Mouse (Mus musculus) heart, adult 2 months (tissue): Measurements from ENCODE around the gene Zfp13. TPM values are rescaled to one million over a fixed set of nuclear protein-coding genes. Genes with fewer than 3 reads are reported as not detected.

Experiments used
- DNase-seq, 2 experiments: peaks; one replicate each; pipeline ENCODE4 v3.0.0; 2021
- H3K27ac ChIP-seq: fragments of 200-600 bp; 2 replicates; pipeline ENCODE4 v1.8.1; 2022
- H3K27me3 ChIP-seq: fragments of 200-500 bp; 2 replicates; pipeline ENCODE4 v1.6.1; 2012; ENCODE audit warnings: mild to moderate bottlenecking, low read length, inconsistent platforms, mixed read lengths; ENCODE audit not compliant: control insufficient read depth, insufficient read depth
- H3K36me3 ChIP-seq: fragments of 200-500 bp; 2 replicates; pipeline ENCODE4 v1.6.1; 2012; ENCODE audit warnings: low read length, inconsistent platforms; ENCODE audit not compliant: control insufficient read depth, insufficient read depth
- H3K4me1 ChIP-seq: fragments of 200-500 bp; 2 replicates; pipeline ENCODE4 v1.6.1; 2011; ENCODE audit warnings: low read length; ENCODE audit not compliant: control insufficient read depth, insufficient read depth
- H3K4me3 ChIP-seq: fragments of 200-600 bp; 2 replicates; pipeline ENCODE4 v1.8.1; 2022
- H3K79me2 ChIP-seq: fragments of 200-500 bp; replicated peaks from 2 replicates; pipeline ENCODE4 v1.6.1; 2012; ENCODE audit warnings: mild to moderate bottlenecking, inconsistent platforms, low read length, moderate library complexity, mixed read lengths; ENCODE audit not compliant: control insufficient read depth, insufficient read depth
- H3K9ac ChIP-seq: fragments of 200-500 bp; 2 replicates; pipeline ENCODE4 v1.6.1; 2012; ENCODE audit warnings: low read depth, mild to moderate bottlenecking, control low read depth, inconsistent platforms, low read length, mixed read lengths
- CTCF ChIP-seq: fragments of 200-600 bp; IDR thresholded peaks from 2 replicates; pipeline ENCODE4 v1.8.1; 2022; ENCODE audit warnings: antibody characterized with exemption, mild to moderate bottlenecking, moderate library complexity
- EP300 ChIP-seq: fragments of 200-500 bp; IDR thresholded peaks from 2 replicates; pipeline ENCODE4 v1.6.1; 2011; ENCODE audit warnings: low read depth, low read length, control low read depth; ENCODE audit not compliant: insufficient read depth
- POLR2A ChIP-seq: fragments of 200-500 bp; IDR thresholded peaks from 2 replicates; pipeline ENCODE4 v1.6.1; 2011; ENCODE audit warnings: mild to moderate bottlenecking, low read depth, low read length, control low read depth; ENCODE audit not compliant: insufficient read depth
- WGBS: fragments of 180-500 bp; shearing (Covaris S2); methylation state at CpG from one replicate; pipeline ENCODE4 v1.1.7; 2018; 5-methylcytosine and 5-hydroxymethylcytosine counted together
- intact Hi-C: fragments of 180-260 bp; cut with DNase I; formaldehyde crosslinking; loops from one replicate; pipeline ENCODE4 v1.15.1; 2025
- polyA plus RNA-seq: library from polyadenylated mRNA; depleted of rRNA; stranded (reverse); fragments of >200 nt; gene quantifications from 2 replicates; pipeline ENCODE4 v1.2.3, GENCODE M21; 2012
- total RNA-seq, 2 experiments: library from RNA; stranded (reverse); gene quantifications; 2 replicates each; pipeline ENCODE4 v1.2.3; 2021

Gene Zfp13
- total and polyA plus RNA-seq, 3 experiments = 2.2 to 3.6 (median 2.8) TPM

GRCm38 (mm10) chr17:23604394-23604793, 5.1 kb upstream of the Zfp13 start:
- Histone ChIP-seq H3K4me1 (no peaks in the 10 kb centered on the region; the same call in 1 of the 2 replicates), H3K79me2 (no peaks in the 10 kb centered on the region), H3K36me3 (no peaks in the 10 kb centered on the region; the same call in 1 of the 2 replicates), H3K27me3 (no peaks in the 10 kb centered on the region), H3K9ac (no peak overlapping the region), H3K4me3 (no peak overlapping the region), H3K27ac (no peak overlapping the region)
- no peak for DNase-seq
- intact Hi-C loops = no loop called here
- TF ChIP-seq EP300 (no peak), CTCF (0 out of 2 replicates have a peak, but pooled peaks have one; percentile 19)
- 80% methylated on average over 7 of the region's 7 CpGs for WGBS

DNA sequence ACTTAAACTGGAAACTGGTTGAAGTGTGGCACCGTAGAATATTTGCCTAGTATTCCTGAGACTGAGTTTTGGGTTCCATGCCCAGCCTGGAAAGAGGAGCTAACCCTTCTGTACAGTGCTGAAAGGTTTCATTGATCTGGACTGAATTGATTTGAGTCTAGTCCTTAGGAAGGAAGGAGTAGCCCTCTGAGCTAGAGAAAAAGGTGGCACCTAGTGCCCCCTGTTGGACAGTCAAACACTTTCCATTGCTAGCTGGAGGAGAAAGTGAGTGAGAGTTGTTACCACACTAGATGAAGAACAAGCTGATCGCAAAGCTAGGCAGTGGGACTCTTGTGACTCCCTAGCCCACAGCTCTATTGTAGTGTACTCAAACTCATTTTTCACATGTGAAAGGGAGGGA, 4.3 kb upstream of the Zfp13 start:
- Histone ChIP-seq H3K79me2 (no peaks in the 10 kb centered on the region), H3K9ac (no peak overlapping the region), H3K36me3 (no peaks in the 10 kb centered on the region; the same call in 1 of the 2 replicates), H3K4me3 (no peak overlapping the region), H3K27ac (no peak overlapping the region), H3K27me3 (no peaks in the 10 kb centered on the region), H3K4me1 (no peaks in the 10 kb centered on the region; the same call in 1 of the 2 replicates)
- WGBS = 50% methylated on average over 2 of the region's 2 CpGs
- TF ChIP-seq CTCF (peak; percentile 64), POLR2A (no peak)
- intact Hi-C loops = loop anchor here (2.0 kb wide), 1 partner anchor 33 kb away; no protein-coding TSS in a partner anchor
- no peak for DNase-seq

DNA sequence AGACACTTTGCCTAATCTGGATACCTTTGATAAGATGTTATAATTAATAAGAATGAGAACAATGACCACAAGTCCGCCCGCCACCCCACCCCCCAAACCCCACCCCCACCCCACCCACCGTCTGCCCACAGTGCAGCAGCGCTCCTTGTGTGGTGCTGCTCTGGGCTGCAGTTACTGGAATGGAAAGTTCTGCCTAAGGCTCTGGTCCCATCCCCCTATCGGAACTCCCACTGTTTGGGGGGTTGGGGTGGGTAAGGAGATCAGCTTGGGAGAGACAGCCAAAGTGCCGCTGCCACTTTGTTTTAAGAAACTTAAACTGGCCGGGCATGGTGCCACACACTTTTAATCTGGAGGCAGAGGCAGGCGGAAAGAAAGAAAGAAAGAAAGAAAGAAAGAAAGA, 3.8 kb upstream of the Zfp13 start:
- DNase-seq = no peak
- TF ChIP-seq POLR2A (no peak), CTCF (no peak), EP300 (no peak)
- Histone ChIP-seq H3K27ac (no peak overlapping the region), H3K9ac (no peak overlapping the region), H3K4me1 (no peaks in the 10 kb centered on the region; the same call in 1 of the 2 replicates), H3K27me3 (no peaks in the 10 kb centered on the region), H3K36me3 (no peaks in the 10 kb centered on the region; the same call in 1 of the 2 replicates), H3K79me2 (no peaks in the 10 kb centered on the region), H3K4me3 (no peak overlapping the region)
- WGBS = 29% methylated on average over 8 of the region's 8 CpGs
- intact Hi-C loops = loop anchor here (2.0 kb wide), 1 partner anchor 32 kb away; no protein-coding TSS in a partner anchor

GRCm38 (mm10) chr17:23601836-23602585, 2.7 kb upstream of the Zfp13 start:
- TF ChIP-seq POLR2A = no peak
- no peak for TF ChIP-seq CTCF
- TF ChIP-seq EP300 = no peak
- WGBS = 62% methylated on average over 10 of the region's 10 CpGs
- intact Hi-C loops = loop anchor here (2.0 kb wide), 1 partner anchor 31 kb away; no protein-coding TSS in a partner anchor
- H3K79me2 ChIP-seq = no peaks in the 10 kb centered on the region
- H3K9ac ChIP-seq = no peak overlapping the region
- no peaks in the 10 kb centered on the region; the same call in 1 of the 2 replicates for H3K36me3 ChIP-seq
- DNase-seq = no peak
- H3K27ac ChIP-seq = no peak overlapping the region
- H3K4me1 ChIP-seq = no peaks in the 10 kb centered on the region; the same call in 1 of the 2 replicates
- H3K27me3 ChIP-seq = no peaks in the 10 kb centered on the region
- no peak overlapping the region for H3K4me3 ChIP-seq

DNA sequence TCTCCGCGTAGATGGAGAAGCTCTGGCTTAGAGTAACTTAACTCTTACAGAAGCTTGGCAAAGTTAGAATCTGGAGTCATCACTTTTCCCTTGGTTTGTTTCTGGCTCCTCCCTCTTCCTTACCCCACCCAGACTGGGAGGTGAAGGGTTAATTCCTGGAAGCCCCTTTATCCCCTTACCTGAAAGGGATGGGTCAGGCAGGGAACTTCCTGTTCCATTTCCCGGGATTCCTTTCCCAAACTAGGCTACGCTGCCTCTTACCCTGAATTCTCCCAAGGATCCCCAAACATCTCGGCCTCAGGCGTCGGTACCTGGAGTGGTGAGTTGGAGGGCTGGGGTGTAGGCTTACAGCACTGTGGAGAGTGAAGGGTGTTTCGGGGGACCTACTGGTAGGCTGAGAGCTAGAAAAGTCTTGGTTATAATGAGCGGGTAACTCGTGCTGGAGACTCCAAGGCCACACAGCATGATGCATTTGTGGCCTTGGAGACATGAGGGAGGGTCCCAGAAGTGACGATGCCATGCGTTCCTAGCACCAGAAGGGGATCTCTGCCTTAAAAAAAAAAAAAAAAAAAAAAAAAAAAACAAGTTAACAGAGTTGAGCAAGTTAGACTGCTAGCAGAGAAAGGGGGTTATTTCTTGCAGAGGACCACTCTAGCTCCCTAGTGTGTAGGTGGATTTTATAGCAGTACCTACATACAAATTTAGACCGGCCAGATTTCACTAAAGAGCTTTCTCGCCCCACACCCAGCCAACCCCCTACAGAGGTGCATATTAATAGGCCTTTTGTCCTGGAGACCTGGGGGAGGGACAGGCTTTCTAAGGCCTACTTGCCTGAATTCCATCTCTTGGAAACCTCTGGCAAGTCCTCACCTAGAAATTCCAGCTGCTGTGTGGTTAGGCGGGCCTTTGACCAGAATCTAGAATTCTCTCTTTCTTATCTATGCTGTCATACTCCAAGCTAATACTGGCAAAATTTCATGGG, 1.6 kb upstream of the Zfp13 start, which contains the start of gene Zscan10:
TSS of gene Zscan10 (plus strand) at position 216 of the 982 bp plus-strand sequence.
- H3K4me3 ChIP-seq = peak within 1 kb of the TSS; percentile 49
- intact Hi-C loops = no loop called here
- H3K9ac ChIP-seq = no peak within 1 kb of the TSS; the same call in 1 of the 2 replicates
- H3K27ac ChIP-seq = peak within 1 kb of the TSS; percentile 87
- H3K79me2 ChIP-seq = no peaks in the 10 kb centered on the region
- H3K36me3 ChIP-seq = no peaks in the 10 kb centered on the region; the same call in 1 of the 2 replicates
- no peak for TF ChIP-seq CTCF
- no peak for TF ChIP-seq EP300
- TF ChIP-seq POLR2A = no peak
- no peaks in the 10 kb centered on the region; the same call in 1 of the 2 replicates for H3K4me1 ChIP-seq
- no peak for DNase-seq
- WGBS = 74% methylated on average over 15 of the region's 15 CpGs
- H3K27me3 ChIP-seq = no peaks in the 10 kb centered on the region
